Mouse (Mus musculus): Measurements from ENCODE around the gene Gm8882.
"Not testable (repeated sequence)": the region's sequence is repeated elsewhere in the genome, so short reads cannot be mapped to it uniquely, and the experiment has no call there.

Gm8882 gene

DNA sequence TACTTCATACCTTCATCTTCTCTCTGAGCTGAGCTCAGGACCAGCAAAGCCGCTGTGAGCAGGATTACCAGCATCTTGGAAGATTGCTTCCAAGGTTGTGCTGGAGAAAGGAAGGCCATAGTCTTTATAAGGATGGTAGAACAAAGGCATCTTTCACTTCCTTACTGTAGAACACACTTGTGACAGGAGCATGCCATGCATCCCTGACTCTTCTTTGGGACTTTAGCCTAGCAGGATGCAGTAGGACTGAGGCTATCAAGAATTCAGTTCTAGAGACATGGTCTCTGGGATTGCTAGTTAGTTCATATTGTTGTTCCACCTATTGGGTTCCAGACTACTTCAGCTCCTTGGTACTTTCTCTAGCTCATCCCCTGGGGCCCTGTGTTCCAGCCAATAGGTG, at the start of gene Gm8882:
Gm8882 (minus strand) TSS at position 101 of the 400 bp plus-strand sequence.
- CTCF ChIA-PET = not testable (repeated sequence)

DNA sequence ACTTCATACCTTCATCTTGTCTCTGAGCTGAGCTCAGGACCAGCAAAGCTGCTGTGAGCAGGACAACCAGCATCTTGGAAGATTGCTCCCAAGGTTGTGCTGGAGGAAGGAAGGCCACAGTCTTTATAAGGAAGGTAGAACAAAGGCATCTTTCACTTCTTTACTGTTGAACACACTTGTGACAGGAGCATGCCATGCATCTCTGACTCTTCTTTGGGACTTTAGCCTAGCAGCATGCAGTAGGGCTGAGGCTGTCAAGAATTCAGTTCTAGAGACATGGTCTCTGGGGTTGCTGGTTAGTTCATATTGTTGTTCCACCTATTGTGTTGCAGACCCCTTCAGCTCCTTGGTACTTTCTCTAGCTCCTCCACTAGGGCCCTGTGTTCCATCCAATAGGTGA, 49.3 kb downstream of the Gm8882 start, which contains the start of gene Prpmp5:
Prpmp5 (minus strand) TSS at position 101 of the 400 bp plus-strand sequence.
- CTCF ChIA-PET = not testable (repeated sequence)
